Comparison of ENCODE assay signal across 8 mouse cellular contexts in genomic region chr16:4595527-4595963, GRCm38 (mm10). TPM values are rescaled to one million over a fixed set of nuclear protein-coding genes. Genes with fewer than 3 reads are reported as not detected.
A peak's percentile ranks its signal among the peaks of the same experiment; 100 is the strongest.
DNase-seq lines count a peak whose midpoint lies in the region; ATAC-seq and TF ChIP-seq lines count a peak whose summit lies in the region.

No protein-coding gene starts in this region.

- no peak for TF ChIP-seq EP300 in liver, embryonic 14.5 days (IDR thresholded peaks at IDR 0.05; ENCODE audit: low read depth)

- peak overlapping the region; percentile 90 for H3K9ac ChIP-seq in forebrain, embryonic 14.5 days (ENCODE audit: low read length)
- peak overlapping the region; percentile 96 for H3K9ac ChIP-seq in hindbrain, embryonic 16.5 days (ENCODE audit: low read depth, low read length)
- no peak overlapping the region for H3K9ac ChIP-seq in liver, embryonic 14.5 days (replicated peaks)
- peak overlapping the region; percentile 88 for H3K9ac ChIP-seq in neural tube, embryonic 15.5 days (replicated peaks)

- WGBS in forebrain, embryonic 14.5 days: 0% methylated on average over 5 of the region's 5 CpGs
- 1% methylated on average over 5 of the region's 5 CpGs for WGBS in hindbrain, embryonic 16.5 days
- WGBS in liver, embryonic 14.5 days (ENCODE audit: insufficient replicate concordance): 33% methylated on average over 5 of the region's 5 CpGs
- 1% methylated on average over 5 of the region's 5 CpGs for WGBS in neural tube, embryonic 15.5 days

- H3K27ac ChIP-seq in forebrain, embryonic 14.5 days (ENCODE audit: low read depth, low read length): peak overlapping the region; percentile 93
- peak overlapping the region; percentile 92 for H3K27ac ChIP-seq in hindbrain, embryonic 16.5 days (ENCODE audit: low read depth, low read length)
- H3K27ac ChIP-seq in liver, embryonic 14.5 days: no peak overlapping the region
- peak overlapping the region; percentile 94 for H3K27ac ChIP-seq in neural tube, embryonic 15.5 days (replicated peaks)

- no peak for TF ChIP-seq CTCF in liver, embryonic 14.5 days (IDR thresholded peaks at IDR 0.05; ENCODE audit: low read depth)

- peak overlapping the region; percentile 73 for H3K4me3 ChIP-seq in forebrain, embryonic 14.5 days (ENCODE audit: low read depth, low read length)
- peak overlapping the region; percentile 88 for H3K4me3 ChIP-seq in hindbrain, embryonic 16.5 days (ENCODE audit: low read length)
- peak overlapping the region; percentile 53 to 54 for H3K4me3 ChIP-seq in liver, embryonic 14.5 days (ENCODE audit: insufficient read depth in 1 of 2, low read depth in 2 of 2, low read length in 2 of 2)
- H3K4me3 ChIP-seq in neural tube, embryonic 15.5 days (replicated peaks): peak overlapping the region; percentile 82

- DNase-seq in heart, adult 11 months: peak; percentile 98
- DNase-seq in heart, adult 8-10 months (ENCODE audit: low spot score): no peak
- peak; percentile 59 for DNase-seq in adipocyte (ENCODE audit: low spot score)
- DNase-seq in forebrain, embryonic 14.5 days (ENCODE audit: low spot score): peak; percentile 41
- no peak for DNase-seq in liver, embryonic 14.5 days (ENCODE audit: low read depth in 3 of 3, low spot score in 3 of 3)
- DNase-seq in layer of hippocampus, postnatal 25 days (ENCODE audit: extremely low spot score in 1 of 2, low spot score in 1 of 2): no peak

- 0 out of 2 replicates have a peak, but pooled peaks cover 2% of the 10 kb centered on the region for H3K36me3 ChIP-seq in forebrain, embryonic 14.5 days (ENCODE audit: control insufficient read depth, insufficient read depth, low read length)
- peaks cover 2% of the 10 kb centered on the region; the same call in 1 of the 2 replicates for H3K36me3 ChIP-seq in hindbrain, embryonic 16.5 days (ENCODE audit: control insufficient read depth, insufficient read depth, low read length)
- no peaks in the 10 kb centered on the region for H3K36me3 ChIP-seq in liver, embryonic 14.5 days (replicated peaks; ENCODE audit: control insufficient read depth, insufficient read depth, low read depth)
- 0 out of 2 replicates have a peak, but pooled peaks cover 3% of the 10 kb centered on the region for H3K36me3 ChIP-seq in neural tube, embryonic 15.5 days

- peak; percentile 4; the same call in 1 of the 2 replicates for ATAC-seq in forebrain, embryonic 14.5 days
- peak; percentile 5; the same call in 1 of the 2 replicates for ATAC-seq in hindbrain, embryonic 16.5 days
- ATAC-seq in liver, embryonic 14.5 days (ENCODE audit: insufficient read depth): no peak
- no peak for ATAC-seq in neural tube, embryonic 15.5 days (ENCODE audit: low FRiP score)

- H3K27me3 ChIP-seq in forebrain, embryonic 14.5 days (replicated peaks; ENCODE audit: control insufficient read depth, insufficient read depth, low read length): no peaks in the 10 kb centered on the region
- H3K27me3 ChIP-seq in hindbrain, embryonic 16.5 days (replicated peaks; ENCODE audit: control insufficient read depth, insufficient read depth, low read length): no peaks in the 10 kb centered on the region
- peaks cover 46% of the 10 kb centered on the region for H3K27me3 ChIP-seq in liver, embryonic 14.5 days (ENCODE audit: control insufficient read depth, insufficient read depth, low read length)
- H3K27me3 ChIP-seq in neural tube, embryonic 15.5 days (replicated peaks): no peaks in the 10 kb centered on the region

- H3K9me3 ChIP-seq in forebrain, embryonic 14.5 days (replicated peaks; ENCODE audit: control insufficient read depth, low read length): no peaks in the 10 kb centered on the region
- H3K9me3 ChIP-seq in hindbrain, embryonic 16.5 days (ENCODE audit: control insufficient read depth, low read length): no peaks in the 10 kb centered on the region
- no peaks in the 10 kb centered on the region for H3K9me3 ChIP-seq in liver, embryonic 14.5 days (ENCODE audit: control insufficient read depth, low read length)
- no peaks in the 10 kb centered on the region for H3K9me3 ChIP-seq in neural tube, embryonic 15.5 days (replicated peaks)

- peaks cover 42% of the 10 kb centered on the region for H3K4me1 ChIP-seq in forebrain, embryonic 14.5 days (ENCODE audit: control insufficient read depth, insufficient read depth, low read length)
- H3K4me1 ChIP-seq in hindbrain, embryonic 16.5 days (ENCODE audit: control insufficient read depth, insufficient read depth, low read depth, low read length): peaks cover 58% of the 10 kb centered on the region
- H3K4me1 ChIP-seq in liver, embryonic 14.5 days (replicated peaks; ENCODE audit: control insufficient read depth in 2 of 2, insufficient read depth in 2 of 2, low read length in 1 of 2): no peaks in the 10 kb centered on the region; a peak in 1 of 4 replicates
- peaks cover 77% of the 10 kb centered on the region for H3K4me1 ChIP-seq in neural tube, embryonic 15.5 days

- H3K4me2 ChIP-seq in forebrain, embryonic 14.5 days (ENCODE audit: low read length): peak overlapping the region; percentile 93
- H3K4me2 ChIP-seq in hindbrain, embryonic 16.5 days (ENCODE audit: low read length): peak overlapping the region; percentile 94
- H3K4me2 ChIP-seq in liver, embryonic 14.5 days (ENCODE audit: low read depth): peak overlapping the region; percentile 61
- peak overlapping the region; percentile 95 for H3K4me2 ChIP-seq in neural tube, embryonic 15.5 days

RNA-seq across cellular contexts. Expression of gene Glis2, which starts 1.0 kb away (rescaled TPM):
- 10 to 100 TPM in 2 of 4 experiments, 1 to 10 TPM in 2; 7.3 to 13.5 (median 9.5) TPM for total RNA-seq in heart, adult 8-10 months (2022)
- 9.0 and 10.0 TPM in 2 replicates for polyA plus RNA-seq in forebrain, embryonic 14.5 days (2014; fragmentation: Nextera tagmentation; extraction: Ambion mirVana)
- 13.0 and 14.2 TPM in 2 replicates for polyA plus RNA-seq in hindbrain, embryonic 16.5 days (2015; fragmentation: Nextera tagmentation; extraction: Ambion mirVana)
- polyA plus RNA-seq in liver, embryonic 14.5 days (2012; rRNA removed): 2.8 and 3.4 TPM in 2 replicates
- 1.7 and 2.7 TPM in 2 replicates for polyA plus RNA-seq in liver, embryonic 14.5 days (2014; fragmentation: Nextera tagmentation; extraction: Ambion mirVana)
- polyA plus RNA-seq in neural tube, embryonic 15.5 days (2015; fragmentation: Nextera tagmentation; extraction: Ambion mirVana): 17.2 and 18.7 TPM in 2 replicates
- total RNA-seq in layer of hippocampus, postnatal 25 days (2021): 10 to 100 TPM; 15.4 to 16.2 TPM

RNA-seq across cellular contexts. Expression of gene Pam16, which starts 29.2 kb away (rescaled TPM):
- 100 to 1,000 TPM; 145 to 188 (median 160) TPM for total RNA-seq in heart, adult 8-10 months (2022)
- 160 and 192 TPM in 2 replicates for polyA plus RNA-seq in forebrain, embryonic 14.5 days (2014; fragmentation: Nextera tagmentation; extraction: Ambion mirVana)
- polyA plus RNA-seq in hindbrain, embryonic 16.5 days (2015; fragmentation: Nextera tagmentation; extraction: Ambion mirVana): 139 and 150 TPM in 2 replicates
- polyA plus RNA-seq in liver, embryonic 14.5 days (2012; rRNA removed): 24.1 and 41.3 TPM in 2 replicates
- 64.4 and 68.0 TPM in 2 replicates for polyA plus RNA-seq in liver, embryonic 14.5 days (2014; fragmentation: Nextera tagmentation; extraction: Ambion mirVana)
- polyA plus RNA-seq in neural tube, embryonic 15.5 days (2015; fragmentation: Nextera tagmentation; extraction: Ambion mirVana): 150 and 179 TPM in 2 replicates
- total RNA-seq in layer of hippocampus, postnatal 25 days (2021): 10 to 100 TPM; 76.3 to 82.6 TPM

RNA-seq across cellular contexts. Expression of gene Tfap4, which starts 35.9 kb away (rescaled TPM):
- 1 to 10 TPM; 2.8 to 6.2 (median 3.6) TPM for total RNA-seq in heart, adult 8-10 months (2022)
- 9.1 and 12.0 TPM in 2 replicates for polyA plus RNA-seq in forebrain, embryonic 14.5 days (2014; fragmentation: Nextera tagmentation; extraction: Ambion mirVana)
- 8.5 and 10.6 TPM in 2 replicates for polyA plus RNA-seq in hindbrain, embryonic 16.5 days (2015; fragmentation: Nextera tagmentation; extraction: Ambion mirVana)
- 5.4 and 6.9 TPM in 2 replicates for polyA plus RNA-seq in liver, embryonic 14.5 days (2012; rRNA removed)
- polyA plus RNA-seq in liver, embryonic 14.5 days (2014; fragmentation: Nextera tagmentation; extraction: Ambion mirVana): 4.6 and 4.8 TPM in 2 replicates
- polyA plus RNA-seq in neural tube, embryonic 15.5 days (2015; fragmentation: Nextera tagmentation; extraction: Ambion mirVana): 8.6 and 12.3 TPM in 2 replicates
- 1 to 10 TPM; 4.4 to 5.0 TPM for total RNA-seq in layer of hippocampus, postnatal 25 days (2021)

RNA-seq across cellular contexts. Expression of gene Vasn, which starts 44.2 kb away (rescaled TPM):
- 1 to 10 TPM; 6.9 to 9.3 (median 8.1) TPM for total RNA-seq in heart, adult 8-10 months (2022)
- 2.1 and 2.8 TPM in 2 replicates for polyA plus RNA-seq in forebrain, embryonic 14.5 days (2014; fragmentation: Nextera tagmentation; extraction: Ambion mirVana)
- 6.0 and 7.0 TPM in 2 replicates for polyA plus RNA-seq in hindbrain, embryonic 16.5 days (2015; fragmentation: Nextera tagmentation; extraction: Ambion mirVana)
- polyA plus RNA-seq in liver, embryonic 14.5 days (2012; rRNA removed): 2.5 and 2.9 TPM in 2 replicates
- 1.2 TPM in 2 replicates for polyA plus RNA-seq in liver, embryonic 14.5 days (2014; fragmentation: Nextera tagmentation; extraction: Ambion mirVana)
- polyA plus RNA-seq in neural tube, embryonic 15.5 days (2015; fragmentation: Nextera tagmentation; extraction: Ambion mirVana): 7.1 and 8.8 TPM in 2 replicates
- total RNA-seq in layer of hippocampus, postnatal 25 days (2021): 1 to 10 TPM; 6.0 TPM

RNA-seq across cellular contexts. Expression of gene Dnaja3, which starts 44.2 kb away (rescaled TPM):
- total RNA-seq in heart, adult 8-10 months (2022): 100 to 1,000 TPM; 146 to 154 (median 153) TPM
- polyA plus RNA-seq in forebrain, embryonic 14.5 days (2014; fragmentation: Nextera tagmentation; extraction: Ambion mirVana): 39.7 and 47.4 TPM in 2 replicates
- 70.6 and 71.9 TPM in 2 replicates for polyA plus RNA-seq in hindbrain, embryonic 16.5 days (2015; fragmentation: Nextera tagmentation; extraction: Ambion mirVana)
- polyA plus RNA-seq in liver, embryonic 14.5 days (2012; rRNA removed): 13.6 and 18.8 TPM in 2 replicates
- 34.1 and 37.3 TPM in 2 replicates for polyA plus RNA-seq in liver, embryonic 14.5 days (2014; fragmentation: Nextera tagmentation; extraction: Ambion mirVana)
- polyA plus RNA-seq in neural tube, embryonic 15.5 days (2015; fragmentation: Nextera tagmentation; extraction: Ambion mirVana): 68.6 and 71.0 TPM in 2 replicates
- 10 to 100 TPM; 62.5 to 71.8 TPM for total RNA-seq in layer of hippocampus, postnatal 25 days (2021)

Comparison
In these comparisons a context has a peak if more than half of its experiments do, and no peak if none do; other contexts are left out.
1. DNase-seq: peak in heart, adult 11 months (single experiment), adipocyte (single experiment) and forebrain, embryonic 14.5 days (single experiment); none in heart, adult 8-10 months (single experiment), liver, embryonic 14.5 days (0 of 3) and layer of hippocampus, postnatal 25 days (0 of 2).
2. ATAC-seq: peak in forebrain, embryonic 14.5 days (single experiment) and hindbrain, embryonic 16.5 days (single experiment); none in liver, embryonic 14.5 days (single experiment) and neural tube, embryonic 15.5 days (single experiment).
3. Peak in every context shown above with its lines, with median percentiles within 50 percentile points of each other: H3K4me2 ChIP-seq and H3K4me3 ChIP-seq.